Mouse (Mus musculus) stomach, embryonic 15.5 days (tissue): Measurements from ENCODE around the gene Meis1. TPM values are rescaled to one million over a fixed set of nuclear protein-coding genes. Genes with fewer than 3 reads are reported as not detected.

ENCODE experiments used
- ATAC-seq: fragments of 200-750 bp; cut with Nextera tagmentation; 2 replicates; pipeline ENCODE4 v1.8.0; 2017; ENCODE audit warnings: low read depth, moderate number of reproducible peaks, moderate TSS enrichment; ENCODE audit not compliant: insufficient read depth, low FRiP score
- H3K27ac ChIP-seq: fragments of 300-500 bp; sonication (generic); 2 replicates; pipeline ENCODE4 v1.5.1; 2015; ENCODE audit warnings: mild to moderate bottlenecking, inconsistent platforms
- H3K27me3 ChIP-seq: fragments of 300-500 bp; sonication (generic); replicated peaks from 2 replicates; pipeline ENCODE4 v1.6.1; 2015; ENCODE audit warnings: inconsistent platforms
- H3K36me3 ChIP-seq: fragments of 300-500 bp; sonication (generic); 2 replicates; pipeline ENCODE4 v1.6.1; 2015; ENCODE audit warnings: inconsistent platforms
- H3K4me1 ChIP-seq: fragments of 300-500 bp; sonication (generic); 2 replicates; pipeline ENCODE4 v1.6.1; 2015; ENCODE audit warnings: inconsistent platforms
- H3K4me2 ChIP-seq: fragments of 300-500 bp; sonication (generic); 2 replicates; pipeline ENCODE4 v1.6.1; 2015; ENCODE audit warnings: mild to moderate bottlenecking, inconsistent platforms
- H3K4me3 ChIP-seq: fragments of 300-500 bp; sonication (generic); replicated peaks from 2 replicates; pipeline ENCODE4 v1.5.1; 2015; ENCODE audit warnings: inconsistent platforms
- H3K9ac ChIP-seq: fragments of 300-500 bp; sonication (generic); 2 replicates; pipeline ENCODE4 v1.6.1; 2015; ENCODE audit warnings: inconsistent platforms
- H3K9me3 ChIP-seq: fragments of 300-500 bp; sonication (generic); 2 replicates; pipeline ENCODE4 v1.6.1; 2016; ENCODE audit warnings: inconsistent platforms
- WGBS: fragments of 180-500 bp; shearing (Covaris S2); methylation state at CpG from one replicate; pipeline ENCODE4 v1.1.7; 2015; 5-methylcytosine and 5-hydroxymethylcytosine counted together
- polyA plus RNA-seq: library from polyadenylated mRNA; unstranded; fragments of >200 nt; fragmentation: Nextera tagmentation; extraction: Ambion mirVana; gene quantifications from 2 replicates; pipeline ENCODE4 v1.2.1, GENCODE M21; 2015

Meis1 gene
- polyA plus RNA-seq, 1 experiment from 2014 or later = 139 TPM

DNA sequence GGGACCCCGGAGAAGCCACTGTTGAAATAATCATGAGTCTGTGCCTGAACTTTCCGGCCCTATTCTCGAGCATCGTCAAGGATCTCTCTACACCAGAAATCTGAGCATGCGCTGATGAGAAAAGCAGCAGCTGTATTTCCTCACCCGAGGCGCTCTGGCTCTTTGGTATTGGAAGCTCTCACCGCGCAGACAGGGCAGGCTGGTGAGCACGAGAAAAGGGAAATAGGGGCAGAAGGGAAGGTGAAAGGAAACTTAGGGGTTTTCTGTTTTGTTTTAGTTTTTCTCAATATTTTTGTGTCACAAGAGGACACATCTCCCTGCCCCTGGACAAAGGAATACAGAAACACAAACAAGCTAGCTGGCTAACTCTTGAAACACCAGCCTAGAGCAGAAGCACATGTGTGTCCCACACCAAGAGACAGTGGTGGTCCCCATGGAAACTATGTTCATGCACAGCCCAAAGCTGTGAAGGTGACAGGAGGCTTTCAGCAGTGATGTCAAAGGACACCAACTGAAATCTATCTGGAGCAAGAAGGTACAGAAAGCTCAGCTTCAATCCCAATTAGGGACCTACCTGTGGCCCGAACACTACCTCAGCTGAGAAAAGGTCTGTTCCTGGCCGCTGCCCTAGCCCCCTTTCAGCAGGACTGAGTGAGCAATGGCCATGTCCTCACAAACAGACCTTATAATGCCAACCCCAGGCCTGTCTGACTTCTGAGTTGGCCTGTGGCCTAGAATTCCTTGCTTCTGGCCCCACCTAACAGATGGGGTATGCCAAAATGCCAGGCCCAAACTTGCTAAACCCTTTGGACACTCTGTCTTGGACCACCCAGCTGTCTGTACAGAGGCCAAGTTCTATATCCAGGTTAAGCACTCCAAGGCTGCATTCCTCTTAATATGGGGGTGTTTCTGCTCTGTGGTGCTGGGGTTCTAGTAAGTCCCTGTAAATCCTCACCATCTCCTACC is 60.7 kb downstream of the Meis1 start:
- Histone ChIP-seq H3K27me3 (no peaks in the 10 kb centered on the region), H3K4me1 (peaks cover 30% of the 10 kb centered on the region), H3K36me3 (no peaks in the 10 kb centered on the region), H3K27ac (peak overlapping the region; percentile 67), H3K9me3 (no peaks in the 10 kb centered on the region), H3K4me2 (peak overlapping the region; percentile 35), H3K9ac (no peak overlapping the region), H3K4me3 (no peak overlapping the region; the same call in 1 of the 2 replicates)
- no peak; the same call in 1 of the 2 replicates for ATAC-seq
- 19% methylated on average over 12 of the region's 12 CpGs for WGBS

DNA sequence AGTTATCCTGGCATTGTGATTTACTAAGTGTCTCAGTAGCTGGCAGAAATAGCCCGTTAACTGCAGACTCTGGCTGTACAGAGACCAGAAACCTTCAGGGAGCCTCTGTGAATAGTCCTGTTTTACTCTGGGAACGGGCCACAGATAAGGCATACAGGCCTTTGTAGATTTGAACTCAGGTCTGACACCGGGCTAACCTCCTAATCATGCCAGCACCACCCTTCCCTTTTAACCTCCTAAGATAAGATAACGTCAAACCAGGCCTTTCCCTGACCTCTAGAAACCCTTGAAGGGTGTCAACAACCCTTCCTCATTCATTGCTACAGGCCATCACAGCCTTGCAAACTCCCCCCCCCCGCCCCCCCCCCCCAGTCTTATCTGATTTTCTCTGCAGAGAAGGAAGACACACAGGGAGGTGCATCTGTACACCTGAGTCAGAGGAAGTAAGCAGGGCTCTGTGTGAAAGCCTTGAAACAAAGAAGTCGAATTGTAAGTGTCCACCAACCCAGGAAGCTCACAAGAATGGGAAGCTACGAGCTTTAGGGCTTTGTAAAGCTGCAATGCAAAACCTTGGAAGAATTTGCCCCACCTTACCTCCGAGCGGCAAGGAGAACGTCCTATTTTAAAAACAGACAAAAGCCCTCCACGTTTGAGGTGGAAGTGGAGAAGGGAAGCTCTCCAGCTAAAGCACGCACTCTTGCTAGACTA is 61.5 kb downstream of the Meis1 start:
- no peak overlapping the region; the same call in 1 of the 2 replicates for H3K4me3 ChIP-seq

DNA sequence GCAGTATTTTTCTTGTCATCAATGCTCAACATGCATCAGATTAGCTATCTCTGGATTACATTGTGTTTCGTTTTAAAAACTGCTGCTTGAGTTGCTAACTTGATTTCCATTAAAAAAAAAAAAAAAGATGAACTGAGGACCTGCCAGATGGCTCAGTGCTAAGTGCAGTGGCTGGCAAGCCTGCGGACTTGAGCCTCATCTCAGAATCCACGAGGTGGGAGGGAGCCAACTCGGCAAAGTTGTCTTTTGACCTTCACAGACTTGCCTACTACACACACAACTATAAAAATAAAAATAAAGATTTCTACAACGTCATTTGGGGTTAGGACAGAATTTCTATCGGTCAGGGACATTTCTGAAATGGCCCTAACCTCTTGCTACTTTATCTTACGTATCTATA is 62.8 kb downstream of the Meis1 start:
- Histone ChIP-seq H3K27me3 (no peaks in the 10 kb centered on the region), H3K4me1 (peaks cover 19% of the 10 kb centered on the region), H3K9me3 (no peaks in the 10 kb centered on the region), H3K9ac (no peak overlapping the region), H3K4me2 (no peak overlapping the region), H3K36me3 (no peaks in the 10 kb centered on the region), H3K4me3 (no peak overlapping the region), H3K27ac (no peak overlapping the region)
- no peak for ATAC-seq
- WGBS = 54% methylated on average over 7 of the region's 7 CpGs

More for the DNA sequence above, 61.5 kb downstream of the Meis1 start:
- Histone ChIP-seq H3K4me2 (peak overlapping the region; percentile 35), H3K27ac (peak overlapping the region; percentile 67), H3K36me3 (no peaks in the 10 kb centered on the region), H3K9ac (no peak overlapping the region), H3K27me3 (no peaks in the 10 kb centered on the region), H3K9me3 (no peaks in the 10 kb centered on the region), H3K4me1 (peaks cover 24% of the 10 kb centered on the region)
- 20% methylated on average over 12 of the region's 12 CpGs for WGBS
- no peak for ATAC-seq

DNA sequence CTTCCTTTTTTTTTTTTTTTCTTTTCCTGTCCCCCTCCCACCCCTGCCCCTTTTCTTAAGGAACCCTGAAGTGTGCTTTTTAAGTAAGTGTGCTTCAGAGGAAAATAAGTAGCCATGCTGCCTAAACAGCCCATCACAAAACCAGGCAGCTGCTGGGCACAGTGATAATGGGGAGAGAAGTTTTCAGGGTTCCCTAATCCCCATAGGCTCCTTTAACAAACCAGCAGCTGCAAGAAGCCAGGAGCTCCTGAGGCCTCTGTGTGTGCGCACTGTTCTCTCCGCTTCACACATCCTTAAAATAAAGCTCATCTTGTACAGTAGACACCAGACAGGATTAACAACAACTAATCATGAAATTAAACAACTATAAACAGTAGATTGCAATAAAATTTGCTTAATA is 63.9 kb downstream of the Meis1 start:
- 0 out of 2 replicates have a peak, but pooled peaks cover 5% of the 10 kb centered on the region for H3K36me3 ChIP-seq
- no peak overlapping the region for H3K9ac ChIP-seq
- H3K4me2 ChIP-seq = no peak overlapping the region
- no peak overlapping the region for H3K4me3 ChIP-seq
- no peak overlapping the region for H3K27ac ChIP-seq
- H3K9me3 ChIP-seq = no peaks in the 10 kb centered on the region
- 85% methylated on average over 2 of the region's 2 CpGs for WGBS
- H3K4me1 ChIP-seq = peaks cover 19% of the 10 kb centered on the region
- ATAC-seq = no peak
- H3K27me3 ChIP-seq = no peaks in the 10 kb centered on the region

DNA sequence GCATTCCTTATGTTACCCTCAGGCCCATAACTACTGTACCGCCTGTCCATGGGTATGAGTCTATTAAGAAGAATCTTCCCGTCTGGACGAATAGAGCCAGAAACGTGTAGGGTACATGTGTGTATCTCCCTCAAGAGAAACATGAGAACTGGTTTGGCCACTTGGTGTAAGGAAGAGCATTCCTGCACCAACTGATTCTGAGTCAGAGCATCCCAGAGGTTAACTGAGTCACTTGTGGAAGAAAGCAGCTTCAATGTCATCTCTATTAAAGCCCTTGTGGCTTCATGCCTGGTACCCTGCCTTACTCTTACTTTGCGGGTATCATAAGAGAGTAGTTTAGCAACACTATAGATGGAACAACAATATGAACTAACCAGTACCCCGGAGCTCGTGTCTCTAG is 64.9 kb downstream of the Meis1 start:
- no peak overlapping the region for H3K9ac ChIP-seq
- H3K27ac ChIP-seq = no peak overlapping the region; the same call in 1 of the 2 replicates
- H3K4me3 ChIP-seq = no peak overlapping the region
- H3K4me1 ChIP-seq = peaks cover 17% of the 10 kb centered on the region
- no peak overlapping the region for H3K4me2 ChIP-seq
- no peaks in the 10 kb centered on the region for H3K9me3 ChIP-seq
- 76% methylated on average over 7 of the region's 7 CpGs for WGBS
- H3K36me3 ChIP-seq = 0 out of 2 replicates have a peak, but pooled peaks cover 5% of the 10 kb centered on the region
- ATAC-seq = no peak
- H3K27me3 ChIP-seq = no peaks in the 10 kb centered on the region

DNA sequence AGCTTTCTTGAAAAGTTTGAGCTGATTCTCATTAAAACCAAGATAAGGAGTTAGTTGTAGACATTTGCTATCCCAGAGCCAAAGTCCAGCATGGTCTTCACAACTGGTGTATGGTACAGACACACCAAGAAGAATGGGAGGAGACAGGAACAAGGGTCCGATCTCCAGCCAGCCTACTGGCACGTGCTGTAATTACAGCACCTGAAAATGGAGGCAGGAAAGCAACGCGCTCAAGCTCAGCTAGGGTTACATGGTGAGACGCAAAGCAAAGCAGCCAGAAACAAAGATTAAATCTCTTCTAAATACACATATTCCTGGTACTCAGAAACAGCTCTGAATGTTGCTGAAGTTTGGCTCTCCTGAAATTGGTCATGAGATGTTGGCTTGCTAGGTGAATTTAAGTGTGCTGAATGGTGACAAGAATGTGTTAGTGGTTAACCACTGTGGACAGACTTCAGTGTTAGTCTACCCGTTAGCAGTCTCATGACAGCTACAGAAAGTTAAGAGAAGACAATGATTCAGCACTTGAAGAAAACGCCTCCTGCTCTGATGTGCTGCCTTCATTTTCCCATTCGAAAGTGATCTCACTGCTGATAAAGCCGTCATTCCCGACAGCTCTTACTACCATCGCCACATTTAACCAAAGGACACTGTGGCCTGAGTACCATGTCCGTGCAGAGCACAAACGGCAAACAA is 70.0 kb downstream of the Meis1 start:
- ATAC-seq = no peak
- Histone ChIP-seq H3K4me2 (no peak overlapping the region), H3K36me3 (0 out of 2 replicates have a peak, but pooled peaks cover 5% of the 10 kb centered on the region), H3K4me3 (no peak overlapping the region), H3K4me1 (peaks cover 21% of the 10 kb centered on the region), H3K9me3 (no peaks in the 10 kb centered on the region), H3K9ac (no peak overlapping the region), H3K27me3 (no peaks in the 10 kb centered on the region), H3K27ac (no peak overlapping the region)
- WGBS = 81% methylated on average over 13 of the region's 13 CpGs

DNA sequence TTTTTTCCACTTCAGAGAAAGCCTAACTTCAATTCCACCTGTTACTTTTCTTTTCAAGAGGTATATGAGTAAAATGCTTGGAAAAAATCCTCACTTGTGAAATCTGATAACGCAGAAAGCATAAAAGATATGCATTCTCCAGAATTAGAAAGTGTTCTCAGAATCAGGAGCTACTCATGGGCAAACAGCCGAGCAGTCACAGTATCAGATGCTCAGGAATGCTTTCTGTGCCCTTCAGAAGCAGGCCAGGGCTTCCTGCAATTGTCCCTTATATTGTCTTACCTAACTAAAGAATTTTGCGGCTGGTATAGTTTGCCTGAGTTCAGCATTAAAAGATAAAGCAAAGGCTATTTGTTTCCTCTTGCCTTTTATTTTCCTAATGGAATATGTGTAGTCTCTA is 71.4 kb downstream of the Meis1 start:
- no peak overlapping the region for H3K4me2 ChIP-seq
- H3K9ac ChIP-seq = no peak overlapping the region
- H3K4me1 ChIP-seq = peaks cover 25% of the 10 kb centered on the region
- H3K36me3 ChIP-seq = 0 out of 2 replicates have a peak, but pooled peaks cover 5% of the 10 kb centered on the region
- WGBS = 56% methylated on average over 3 of the region's 3 CpGs
- no peak for ATAC-seq
- no peaks in the 10 kb centered on the region for H3K9me3 ChIP-seq
- H3K27me3 ChIP-seq = no peaks in the 10 kb centered on the region
- no peak overlapping the region for H3K4me3 ChIP-seq
- no peak overlapping the region for H3K27ac ChIP-seq

DNA sequence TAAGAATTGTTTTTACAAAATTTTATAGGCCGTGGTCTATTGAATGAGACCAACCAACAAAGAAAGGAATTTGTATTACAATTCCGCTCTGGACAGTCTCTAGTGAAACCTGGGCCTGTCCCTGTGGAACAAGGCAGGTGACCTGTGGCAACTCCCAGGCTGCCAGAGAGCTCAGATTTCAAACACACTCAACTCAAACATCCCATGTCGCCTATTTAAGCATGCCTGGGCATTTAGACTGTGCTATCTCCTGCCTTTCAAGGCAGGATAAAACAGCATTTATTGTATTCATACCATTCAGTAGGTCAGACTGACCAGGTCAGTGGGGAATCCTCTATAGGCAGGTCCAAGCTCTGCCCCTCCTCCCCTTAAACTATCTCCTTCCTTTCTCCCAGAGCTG is 73.0 kb downstream of the Meis1 start:
- Histone ChIP-seq H3K36me3 (0 out of 2 replicates have a peak, but pooled peaks cover 5% of the 10 kb centered on the region), H3K27me3 (no peaks in the 10 kb centered on the region), H3K9ac (no peak overlapping the region), H3K4me3 (no peak overlapping the region), H3K4me1 (peaks cover 28% of the 10 kb centered on the region), H3K4me2 (no peak overlapping the region), H3K27ac (peak overlapping the region; percentile 40; the same call in 1 of the 2 replicates), H3K9me3 (no peaks in the 10 kb centered on the region)
- ATAC-seq = peak; percentile 54
- 27% methylated on average over 3 of the region's 3 CpGs for WGBS

DNA sequence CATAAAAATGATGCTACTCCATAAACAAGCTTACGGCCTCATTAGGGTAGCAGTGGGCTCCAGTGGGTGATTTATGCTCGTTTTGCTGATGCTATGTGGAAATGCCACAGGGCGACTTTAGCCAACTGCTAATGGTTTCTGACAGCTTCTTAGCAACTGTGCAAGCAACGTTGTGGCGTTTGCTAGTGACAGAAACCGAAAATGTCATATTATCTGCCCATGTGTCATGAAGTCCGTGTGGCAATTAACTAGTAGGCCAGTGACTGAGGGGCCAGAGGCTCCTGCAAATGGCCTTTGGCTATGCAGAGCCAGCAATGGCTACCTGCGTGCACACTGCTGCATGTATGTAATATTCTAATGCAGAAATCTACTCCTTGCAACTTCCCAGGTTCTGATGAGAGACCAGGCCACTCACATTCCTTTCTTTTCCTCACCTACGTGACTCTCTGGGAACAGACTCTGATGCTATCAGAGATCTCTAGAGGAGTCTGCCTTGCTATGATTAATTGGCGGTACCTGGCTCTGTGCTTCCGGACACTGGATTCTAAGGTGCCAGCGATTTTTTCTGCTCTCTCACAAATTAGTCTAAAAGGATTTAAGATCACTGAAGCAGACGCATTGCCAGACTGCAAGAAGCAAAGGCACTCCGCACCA is 73.7 kb downstream of the Meis1 start:
- peak overlapping the region; percentile 52; the same call in 1 of the 2 replicates for H3K27ac ChIP-seq
- no peaks in the 10 kb centered on the region for H3K27me3 ChIP-seq
- no peak overlapping the region for H3K4me3 ChIP-seq
- 47% methylated on average over 14 of the region's 14 CpGs for whole genome bisulfite sequencing
- no peak overlapping the region for H3K4me2 ChIP-seq
- H3K36me3 ChIP-seq = 0 out of 2 replicates have a peak, but pooled peaks cover 2% of the 10 kb centered on the region
- no peak for ATAC-seq
- H3K9me3 ChIP-seq = no peaks in the 10 kb centered on the region
- peaks cover 28% of the 10 kb centered on the region for H3K4me1 ChIP-seq
- no peak overlapping the region for H3K9ac ChIP-seq

DNA sequence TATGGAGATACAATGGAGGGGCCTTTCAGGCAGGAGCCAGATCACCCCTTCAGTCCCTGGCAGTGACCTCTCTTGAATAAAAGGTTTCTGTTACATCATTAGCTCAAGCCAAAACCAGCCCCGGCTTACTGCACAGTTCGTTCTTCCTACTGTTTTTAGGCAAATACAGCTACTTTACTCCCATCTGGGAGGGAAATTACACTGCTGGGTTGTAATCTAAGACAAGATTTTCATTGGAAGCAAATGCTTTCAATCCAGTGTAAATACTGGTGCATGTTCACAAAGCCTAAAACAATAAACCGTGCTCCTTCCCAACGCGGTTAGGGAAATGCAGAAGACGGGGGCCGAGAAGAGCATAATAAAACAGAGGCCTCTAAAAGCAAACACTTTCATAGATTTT is 74.6 kb downstream of the Meis1 start:
- no peak for ATAC-seq

DNA sequence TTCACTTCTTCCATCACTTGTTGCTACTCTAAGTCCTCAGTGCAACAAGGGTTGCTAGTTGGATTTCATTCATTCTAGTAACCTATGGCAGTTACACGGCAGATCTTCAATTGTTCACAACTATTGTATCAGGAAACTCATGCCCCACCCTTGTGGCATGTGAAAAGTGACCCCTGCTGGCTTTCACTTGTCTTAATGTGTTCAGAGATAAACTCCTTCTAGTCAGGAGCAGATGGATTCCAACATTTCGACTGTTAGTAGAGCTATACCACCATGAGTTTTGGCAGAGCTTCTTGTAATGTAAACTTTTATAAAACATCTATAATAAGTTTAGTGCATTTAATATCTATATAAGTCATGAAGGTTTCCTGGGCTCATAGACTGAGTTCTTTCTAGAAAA is 75.8 kb downstream of the Meis1 start:
- Histone ChIP-seq H3K4me1 (peaks cover 26% of the 10 kb centered on the region), H3K4me2 (no peak overlapping the region), H3K36me3 (no peaks in the 10 kb centered on the region), H3K27ac (no peak overlapping the region), H3K9me3 (no peaks in the 10 kb centered on the region), H3K4me3 (no peak overlapping the region), H3K27me3 (no peaks in the 10 kb centered on the region), H3K9ac (no peak overlapping the region)
- ATAC-seq = no peak
- WGBS = 36% methylated on average over 2 of the region's 2 CpGs

More for the DNA sequence above, 74.6 kb downstream of the Meis1 start:
- Histone ChIP-seq H3K4me1 (peaks cover 26% of the 10 kb centered on the region), H3K27me3 (no peaks in the 10 kb centered on the region), H3K36me3 (no peaks in the 10 kb centered on the region), H3K9ac (no peak overlapping the region), H3K9me3 (no peaks in the 10 kb centered on the region), H3K4me3 (no peak overlapping the region), H3K4me2 (no peak overlapping the region), H3K27ac (no peak overlapping the region; the same call in 1 of the 2 replicates)
- WGBS = 32% methylated on average over 7 of the region's 7 CpGs
